Mouse (Mus musculus) cerebellum, adult 2 months (tissue): ENCODE measurements at regions not wholly inside any gene's neighbourhood (a gene's known extent, or its start where the extent isn't known, plus 50 kb on each side); places are given as distances from the start of the nearest gene placed in this dataset.

ENCODE experiments used
- DNase-seq, 2 experiments: peaks; one replicate each; pipeline ENCODE4 v3.0.0; 2021
- H3K27ac ChIP-seq: fragments of 200-500 bp; 2 replicates; pipeline ENCODE4 v1.5.1; 2012; ENCODE audit warnings: low read length, control low read depth, inconsistent platforms; ENCODE audit not compliant: insufficient read depth
- H3K27me3 ChIP-seq: fragments of 200-500 bp; 2 replicates; pipeline ENCODE4 v1.6.1; 2012; ENCODE audit warnings: inconsistent platforms, mild to moderate bottlenecking, low read length, moderate library complexity; ENCODE audit not compliant: control insufficient read depth, insufficient read depth
- H3K4me1 ChIP-seq: fragments of 200-500 bp; 2 replicates; pipeline ENCODE4 v1.6.1; 2011; ENCODE audit warnings: low read length; ENCODE audit not compliant: control insufficient read depth, insufficient read depth
- H3K4me3 ChIP-seq: fragments of 200-500 bp; replicated peaks from 2 replicates; pipeline ENCODE3; 2011; ENCODE audit warnings: mild to moderate bottlenecking, low read depth, low read length, control low read depth; ENCODE audit not compliant: insufficient read depth
- CTCF ChIP-seq: fragments of 200-500 bp; IDR thresholded peaks from 2 replicates; pipeline ENCODE4 v1.5.1; 2011; ENCODE audit warnings: low read depth, mild to moderate bottlenecking, control low read depth, low read length, moderate library complexity, borderline replicate concordance; ENCODE audit not compliant: insufficient read depth
- POLR2A ChIP-seq: fragments of 200-500 bp; IDR thresholded peaks from 2 replicates; pipeline ENCODE4 v1.6.1; 2011; ENCODE audit warnings: low read length, control low read depth, borderline replicate concordance; ENCODE audit not compliant: insufficient read depth
- WGBS: fragments of 180-500 bp; shearing (Covaris S2); methylation state at CpG from one replicate; pipeline ENCODE4 v1.1.7; 2018; 5-methylcytosine and 5-hydroxymethylcytosine counted together

GRCm38 (mm10) chr13:59255798-59256435 lies 329.1 kb downstream of the Agtpbp1 start:
- DNase-seq = no peak
- WGBS = 57% methylated on average over 12 of the region's 12 CpGs
- H3K27me3 ChIP-seq = no peaks in the 10 kb centered on the region
- H3K4me3 ChIP-seq = no peak overlapping the region
- H3K27ac ChIP-seq = no peak overlapping the region
- TF ChIP-seq POLR2A = no peak
- no peak for TF ChIP-seq CTCF
- H3K4me1 ChIP-seq = peaks cover 3% of the 10 kb centered on the region

- 78% methylated on average over 13 of the region's 13 CpGs for WGBS
- peaks cover 3% of the 10 kb centered on the region for H3K4me1 ChIP-seq
- H3K4me3 ChIP-seq = no peak overlapping the region
- no peak for DNase-seq
- H3K27me3 ChIP-seq = no peaks in the 10 kb centered on the region
- H3K27ac ChIP-seq = no peak overlapping the region
- no peak for TF ChIP-seq POLR2A
Measured at GRCm38 (mm10) chr13:59253667-59254558, 331.1 kb downstream of the Agtpbp1 start.

- H3K27ac ChIP-seq = no peak overlapping the region
- H3K4me3 ChIP-seq = no peak overlapping the region
- WGBS = 44% methylated on average over 12 of the region's 12 CpGs
- no peak for TF ChIP-seq POLR2A
- TF ChIP-seq CTCF = no peak
- peaks cover 3% of the 10 kb centered on the region for H3K4me1 ChIP-seq
- H3K27me3 ChIP-seq = no peaks in the 10 kb centered on the region
- peak; percentile 47 to 60 for DNase-seq
Measured at GRCm38 (mm10) chr13:59251252-59252006, 333.6 kb downstream of the Agtpbp1 start.

DNA sequence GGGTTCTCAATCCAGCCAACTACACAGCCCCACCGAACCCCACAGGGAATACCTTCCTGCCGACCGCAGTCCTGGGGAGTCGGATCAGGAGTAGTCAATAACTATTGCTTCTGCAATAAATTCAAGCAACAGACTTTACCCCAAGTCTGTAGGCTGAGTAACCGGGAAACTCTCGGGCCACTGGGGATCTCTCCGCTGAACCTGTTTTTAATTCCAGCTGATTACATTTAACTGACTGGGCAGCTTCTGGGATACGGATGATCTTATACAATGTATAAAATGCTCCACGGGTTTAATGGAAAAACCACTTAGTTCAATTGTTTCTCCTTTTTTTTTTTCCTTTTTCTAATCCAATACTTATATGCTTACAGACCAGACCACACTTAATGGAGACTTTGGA lies 336.6 kb downstream of the Agtpbp1 start:
- Histone ChIP-seq H3K4me1 (peaks cover 3% of the 10 kb centered on the region), H3K4me3 (no peak overlapping the region), H3K27ac (no peak overlapping the region), H3K27me3 (no peaks in the 10 kb centered on the region)
- DNase-seq = no peak
- 87% methylated on average over 9 of the region's 9 CpGs for WGBS
- TF ChIP-seq CTCF = no peak
- TF ChIP-seq POLR2A = no peak

DNA sequence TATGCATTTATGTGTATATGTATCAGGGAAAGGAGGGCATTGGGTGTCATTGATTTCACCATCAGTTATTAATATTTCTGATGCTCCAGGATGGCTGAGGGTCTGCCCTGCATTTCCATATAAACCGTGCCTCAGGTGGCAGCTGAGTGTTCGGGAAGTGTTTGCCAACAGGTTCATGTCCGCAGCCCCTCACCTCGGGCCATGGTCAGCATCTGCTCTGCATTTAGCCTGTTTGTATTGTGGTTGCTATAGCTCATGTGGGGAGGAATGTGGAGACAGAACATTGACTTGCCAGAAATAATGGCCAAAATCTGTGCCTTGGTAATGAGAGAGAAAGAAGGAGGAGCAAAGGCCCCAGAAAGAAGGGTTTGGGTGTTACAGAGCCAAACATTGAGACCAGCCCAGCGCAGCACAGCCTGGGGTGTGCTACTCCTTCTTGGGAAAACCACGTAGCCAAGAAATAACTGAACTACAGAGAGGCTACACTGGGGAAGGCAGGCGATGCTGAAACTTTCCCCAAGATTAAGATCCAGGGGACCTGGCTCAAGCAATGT lies 338.0 kb downstream of the Agtpbp1 start:
- TF ChIP-seq POLR2A (no peak), CTCF (no peak)
- 56% methylated on average over 7 of the region's 7 CpGs for WGBS
- Histone ChIP-seq H3K4me1 (peaks cover 3% of the 10 kb centered on the region), H3K27me3 (no peaks in the 10 kb centered on the region), H3K27ac (no peak overlapping the region), H3K4me3 (no peak overlapping the region)
- no peak for DNase-seq

DNA sequence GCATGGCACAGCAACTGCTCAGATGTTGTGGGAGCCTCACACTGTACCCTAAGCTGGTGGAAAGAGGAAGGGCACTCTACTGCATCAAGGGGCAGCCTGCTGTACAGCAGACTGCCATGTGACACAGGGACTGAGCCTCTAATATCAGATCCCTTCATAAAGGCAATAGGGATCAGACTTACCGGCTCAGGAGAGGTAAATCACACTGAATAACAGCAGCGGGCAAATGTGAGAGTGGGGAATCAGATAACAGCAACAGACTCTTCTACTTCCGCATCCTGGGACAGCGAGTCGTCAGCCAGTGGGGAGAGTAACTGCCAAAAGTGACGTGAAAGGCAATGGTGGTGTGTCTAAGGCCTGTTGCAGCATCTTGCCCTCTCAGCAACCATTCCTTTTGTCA lies 339.0 kb downstream of the Agtpbp1 start:
- WGBS = 79% methylated on average over 6 of the region's 6 CpGs
- Histone ChIP-seq H3K4me1 (no peaks in the 10 kb centered on the region), H3K4me3 (no peak overlapping the region), H3K27me3 (no peaks in the 10 kb centered on the region), H3K27ac (no peak overlapping the region)
- TF ChIP-seq CTCF (no peak), POLR2A (no peak)
- DNase-seq = no peak

- DNase-seq = no peak
- Histone ChIP-seq H3K27ac (no peak overlapping the region), H3K27me3 (no peaks in the 10 kb centered on the region), H3K4me3 (no peak overlapping the region), H3K4me1 (no peaks in the 10 kb centered on the region)
- no peak for TF ChIP-seq CTCF
- 74% methylated on average over 1 of the region's 1 CpGs for WGBS
Measured at GRCm38 (mm10) chr13:59244622-59245021, 340.4 kb downstream of the Agtpbp1 start.

GRCm38 (mm10) chr13:59242671-59243070 lies 342.4 kb downstream of the Agtpbp1 start:
- TF ChIP-seq CTCF = no peak
- no peak for TF ChIP-seq POLR2A
- 70% methylated on average over 4 of the region's 4 CpGs for WGBS
- Histone ChIP-seq H3K27me3 (no peaks in the 10 kb centered on the region), H3K27ac (no peak overlapping the region), H3K4me1 (no peaks in the 10 kb centered on the region), H3K4me3 (no peak overlapping the region)
- DNase-seq = no peak
